Mouse (Mus musculus) heart, embryonic 16.5 days (tissue): ENCODE measurements around the gene Tbc1d4. TPM values are rescaled to one million over a fixed set of nuclear protein-coding genes. Genes with fewer than 3 reads are reported as not detected.
A peak's percentile ranks its signal among the peaks of the same experiment; 100 is the strongest.

ENCODE experiments used
- ATAC-seq: fragments of 200-750 bp; cut with Nextera tagmentation; replicated peaks from 2 replicates; pipeline ENCODE4 v1.8.0; 2017; ENCODE audit warnings: moderate number of reproducible peaks; ENCODE audit not compliant: insufficient read depth, low FRiP score; ENCODE audit errors: extremely low read depth
- H3K27ac ChIP-seq: fragments of 300-500 bp; sonication (generic); 2 replicates; pipeline ENCODE4 v1.5.1; 2014; ENCODE audit warnings: mild to moderate bottlenecking, low read length, control low read depth, moderate library complexity
- H3K27me3 ChIP-seq: fragments of 300-500 bp; sonication (generic); 2 replicates; pipeline ENCODE4 v1.6.1; 2014; ENCODE audit warnings: low read length, mixed read lengths; ENCODE audit not compliant: control insufficient read depth, insufficient read depth
- H3K36me3 ChIP-seq: fragments of 300-500 bp; sonication (generic); 2 replicates; pipeline ENCODE4 v1.6.1; 2014; ENCODE audit not compliant: control insufficient read depth, insufficient read depth
- H3K4me1 ChIP-seq: fragments of 300-500 bp; sonication (generic); 2 replicates; pipeline ENCODE4 v1.6.1; 2014; ENCODE audit warnings: low read length, mixed read lengths; ENCODE audit not compliant: control insufficient read depth, insufficient read depth
- H3K4me2 ChIP-seq: fragments of 300-500 bp; sonication (generic); 2 replicates; pipeline ENCODE4 v1.6.1; 2014; ENCODE audit warnings: low read depth, mild to moderate bottlenecking, control low read depth, low read length
- H3K4me3 ChIP-seq: fragments of 300-500 bp; sonication (generic); 2 replicates; pipeline ENCODE4 v1.5.1; 2014; ENCODE audit warnings: mild to moderate bottlenecking, control low read depth, low read length
- H3K9ac ChIP-seq: fragments of 300-500 bp; sonication (generic); 2 replicates; pipeline ENCODE4 v1.6.1; 2014; ENCODE audit warnings: low read length, control low read depth
- H3K9me3 ChIP-seq: fragments of 300-500 bp; sonication (generic); replicated peaks from 2 replicates; pipeline ENCODE4 v1.6.1; 2016; ENCODE audit warnings: low read length; ENCODE audit not compliant: control insufficient read depth
- WGBS: fragments of 180-500 bp; shearing (Covaris S2); extraction: QIAGEN DNeasy Blood & Tissue Kit; methylation state at CpG from one replicate; pipeline ENCODE4 v1.1.7; 2014; 5-methylcytosine and 5-hydroxymethylcytosine counted together
- polyA plus RNA-seq: library from polyadenylated mRNA; unstranded; fragments of >200 nt; fragmentation: Nextera tagmentation; extraction: Ambion mirVana; gene quantifications from 2 replicates; pipeline ENCODE4 v1.2.1, GENCODE M21; 2015

Gene Tbc1d4
- polyA plus RNA-seq, 1 experiment from 2014 or later = 25.9 TPM

- WGBS = 65% methylated on average over 13 of the region's 13 CpGs
- no peak overlapping the region for H3K4me3 ChIP-seq
- no peak for ATAC-seq
- H3K36me3 ChIP-seq = peaks cover 4% of the 10 kb centered on the region; the same call in 1 of the 2 replicates
- no peaks in the 10 kb centered on the region for H3K27me3 ChIP-seq
- no peaks in the 10 kb centered on the region for H3K9me3 ChIP-seq
- peaks cover 6% of the 10 kb centered on the region for H3K4me1 ChIP-seq
- no peak overlapping the region for H3K4me2 ChIP-seq
- no peak overlapping the region for H3K27ac ChIP-seq
- no peak overlapping the region for H3K9ac ChIP-seq
These were observed 104.4 kb downstream of the Tbc1d4 start for GRCm38 (mm10) chr14:101504473-101505200.

- Histone ChIP-seq H3K27ac (no peak overlapping the region), H3K4me3 (no peak overlapping the region), H3K36me3 (peaks cover 4% of the 10 kb centered on the region; the same call in 1 of the 2 replicates), H3K9me3 (no peaks in the 10 kb centered on the region), H3K9ac (no peak overlapping the region), H3K4me1 (peaks cover 6% of the 10 kb centered on the region), H3K4me2 (no peak overlapping the region), H3K27me3 (no peaks in the 10 kb centered on the region)
- ATAC-seq = no peak
- 73% methylated on average over 3 of the region's 3 CpGs for WGBS
These were observed 105.6 kb downstream of the Tbc1d4 start for GRCm38 (mm10) chr14:101503168-101503961.

DNA sequence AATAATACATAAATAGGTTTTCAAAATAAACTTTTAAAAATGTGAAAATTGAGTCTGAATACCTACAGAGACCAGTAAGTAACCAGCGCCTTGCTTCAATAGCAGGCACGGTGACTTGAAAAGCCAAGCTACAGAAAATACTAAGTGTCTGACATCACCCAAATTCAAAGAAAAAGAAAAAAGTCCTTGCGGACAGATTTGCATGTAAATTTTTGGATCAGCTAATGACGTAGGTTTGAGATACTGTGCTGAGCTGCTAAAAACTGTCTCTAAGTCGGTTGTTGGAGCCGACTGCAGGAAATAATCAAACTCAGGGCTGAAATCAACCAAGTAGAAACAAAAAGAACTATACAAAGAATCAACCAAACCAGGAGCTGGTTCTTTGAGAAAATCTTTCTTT, 107.1 kb downstream of the Tbc1d4 start:
- H3K36me3 ChIP-seq = peaks cover under 1% of the 10 kb centered on the region; the same call in 1 of the 2 replicates
- peaks cover 6% of the 10 kb centered on the region for H3K4me1 ChIP-seq
- no peak overlapping the region for H3K4me2 ChIP-seq
- 86% methylated on average over 6 of the region's 6 CpGs for WGBS
- no peak overlapping the region for H3K4me3 ChIP-seq
- H3K9me3 ChIP-seq = no peaks in the 10 kb centered on the region
- no peak overlapping the region for H3K9ac ChIP-seq
- ATAC-seq = no peak
- no peak overlapping the region for H3K27ac ChIP-seq
- H3K27me3 ChIP-seq = no peaks in the 10 kb centered on the region

- Histone ChIP-seq H3K4me3 (no peak overlapping the region), H3K27ac (no peak overlapping the region), H3K36me3 (no peaks in the 10 kb centered on the region), H3K9ac (no peak overlapping the region), H3K4me2 (no peak overlapping the region), H3K9me3 (no peaks in the 10 kb centered on the region), H3K27me3 (no peaks in the 10 kb centered on the region), H3K4me1 (peaks cover 6% of the 10 kb centered on the region)
- 88% methylated on average over 11 of the region's 11 CpGs for WGBS
- no peak for ATAC-seq
These were observed 107.5 kb downstream of the Tbc1d4 start for GRCm38 (mm10) chr14:101501452-101501851.

DNA sequence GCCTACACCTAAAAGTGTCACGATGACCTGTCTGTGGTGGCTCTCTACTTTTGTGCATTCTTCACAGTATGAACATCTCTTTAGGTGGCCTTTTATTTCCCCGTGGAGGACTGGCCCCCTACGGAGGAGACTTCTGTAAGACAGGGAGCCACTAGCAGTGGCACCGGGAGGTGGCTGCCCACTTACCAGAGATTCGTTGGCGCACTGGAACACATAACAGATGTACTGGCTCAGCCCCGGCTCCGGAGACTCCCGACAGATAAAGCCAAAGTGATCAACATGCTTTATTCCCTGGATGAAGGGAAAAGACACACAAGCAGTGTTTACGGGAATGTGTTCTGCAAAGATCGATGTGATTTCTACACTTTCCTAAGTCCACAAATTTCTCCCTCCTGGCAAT, 108.2 kb downstream of the Tbc1d4 start:
- no peaks in the 10 kb centered on the region for H3K36me3 ChIP-seq
- H3K4me2 ChIP-seq = no peak overlapping the region
- H3K9ac ChIP-seq = no peak overlapping the region
- H3K27ac ChIP-seq = no peak overlapping the region
- peaks cover 6% of the 10 kb centered on the region for H3K4me1 ChIP-seq
- H3K9me3 ChIP-seq = no peaks in the 10 kb centered on the region
- no peaks in the 10 kb centered on the region for H3K27me3 ChIP-seq
- ATAC-seq = no peak
- no peak overlapping the region for H3K4me3 ChIP-seq
- WGBS = 69% methylated on average over 11 of the region's 11 CpGs

- H3K4me3 ChIP-seq = no peak overlapping the region
- no peak overlapping the region for H3K4me2 ChIP-seq
- no peaks in the 10 kb centered on the region for H3K36me3 ChIP-seq
- WGBS = 100% methylated on average over 1 of the region's 1 CpGs
- H3K9me3 ChIP-seq = no peaks in the 10 kb centered on the region
- no peak overlapping the region for H3K27ac ChIP-seq
- ATAC-seq = no peak
- no peak overlapping the region for H3K9ac ChIP-seq
- H3K27me3 ChIP-seq = no peaks in the 10 kb centered on the region
- peaks cover 7% of the 10 kb centered on the region for H3K4me1 ChIP-seq
These were observed 109.2 kb downstream of the Tbc1d4 start for GRCm38 (mm10) chr14:101499838-101500237.

GRCm38 (mm10) chr14:101488264-101488810, 120.7 kb downstream of the Tbc1d4 start:
- Histone ChIP-seq H3K36me3 (peaks cover 18% of the 10 kb centered on the region), H3K4me2 (no peak overlapping the region), H3K4me3 (no peak overlapping the region), H3K27ac (no peak overlapping the region), H3K9ac (no peak overlapping the region), H3K27me3 (no peaks in the 10 kb centered on the region), H3K4me1 (peaks cover 5% of the 10 kb centered on the region; the same call in 1 of the 2 replicates), H3K9me3 (no peaks in the 10 kb centered on the region)
- no peak for ATAC-seq
- 60% methylated on average over 15 of the region's 15 CpGs for WGBS

GRCm38 (mm10) chr14:101486550-101486949, 122.4 kb downstream of the Tbc1d4 start:
- no peak overlapping the region for H3K9ac ChIP-seq
- 51% methylated on average over 3 of the region's 3 CpGs for WGBS
- H3K4me1 ChIP-seq = peaks cover 10% of the 10 kb centered on the region
- peaks cover 15% of the 10 kb centered on the region for H3K36me3 ChIP-seq
- H3K27ac ChIP-seq = no peak overlapping the region
- H3K9me3 ChIP-seq = no peaks in the 10 kb centered on the region
- H3K4me2 ChIP-seq = no peak overlapping the region
- no peak for ATAC-seq
- H3K27me3 ChIP-seq = no peaks in the 10 kb centered on the region
- no peak overlapping the region for H3K4me3 ChIP-seq

DNA sequence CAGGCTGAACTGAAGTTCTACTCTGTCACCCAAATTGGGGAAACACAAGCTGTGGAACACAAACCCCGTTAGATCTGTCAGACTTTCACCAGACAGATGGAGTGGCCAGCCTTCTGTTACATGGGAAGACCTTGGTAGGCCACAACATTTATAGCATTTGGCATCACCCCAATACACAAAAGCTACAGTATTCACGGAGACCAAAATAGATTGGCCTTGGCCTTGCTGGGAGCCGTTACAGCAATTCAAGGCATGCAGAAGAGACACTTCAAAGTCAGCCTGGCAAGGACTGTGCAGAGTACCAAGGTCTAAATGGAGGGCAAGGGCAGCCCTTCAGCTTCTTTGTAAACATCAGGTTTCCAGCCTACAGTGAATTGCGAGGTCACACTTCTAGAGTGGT, 125.8 kb downstream of the Tbc1d4 start:
- WGBS = 36% methylated on average over 4 of the region's 4 CpGs
- Histone ChIP-seq H3K36me3 (peaks cover 11% of the 10 kb centered on the region), H3K4me1 (peaks cover 10% of the 10 kb centered on the region), H3K9ac (no peak overlapping the region), H3K27me3 (no peaks in the 10 kb centered on the region), H3K4me3 (no peak overlapping the region), H3K27ac (peak overlapping the region; percentile 90), H3K9me3 (no peaks in the 10 kb centered on the region), H3K4me2 (no peak overlapping the region)
- ATAC-seq = peak; percentile 93
